Mouse (Mus musculus) olfactory bulb, adult 2 months (tissue): ENCODE results near the gene Dph5.

ENCODE experiments used
- CTCF ChIP-seq: fragments of 200-500 bp; IDR thresholded peaks from 2 replicates; pipeline ENCODE4 v1.5.1; 2012; ENCODE audit warnings: low read depth, mild to moderate bottlenecking, low read length, moderate library complexity; ENCODE audit not compliant: insufficient read depth
- POLR2A ChIP-seq: fragments of 200-500 bp; IDR thresholded peaks from 2 replicates; pipeline ENCODE4 v1.6.1; 2012; ENCODE audit warnings: mild to moderate bottlenecking, low read depth, low read length, moderate library complexity; ENCODE audit not compliant: insufficient read depth

- TF ChIP-seq CTCF: no peak
- TF ChIP-seq POLR2A: no peak
Observed at GRCm38 (mm10) chr3:115867150-115867549, 20.5 kb upstream of the Dph5 start.
